Mouse (Mus musculus) CD4-positive naive resting alpha-beta T cell, adult 57 days (primary cell): Measurements from ENCODE around the gene Mcpt2. TPM values are rescaled to one million over a fixed set of nuclear protein-coding genes. Genes with fewer than 3 reads are reported as not detected.

ENCODE experiments used
- total RNA-seq: library from RNA; stranded (reverse); gene quantifications from one replicate; pipeline ENCODE4 v1.2.4, GENCODE M21; 2023

Gene Mcpt2
- total RNA-seq: not detected

DNA sequence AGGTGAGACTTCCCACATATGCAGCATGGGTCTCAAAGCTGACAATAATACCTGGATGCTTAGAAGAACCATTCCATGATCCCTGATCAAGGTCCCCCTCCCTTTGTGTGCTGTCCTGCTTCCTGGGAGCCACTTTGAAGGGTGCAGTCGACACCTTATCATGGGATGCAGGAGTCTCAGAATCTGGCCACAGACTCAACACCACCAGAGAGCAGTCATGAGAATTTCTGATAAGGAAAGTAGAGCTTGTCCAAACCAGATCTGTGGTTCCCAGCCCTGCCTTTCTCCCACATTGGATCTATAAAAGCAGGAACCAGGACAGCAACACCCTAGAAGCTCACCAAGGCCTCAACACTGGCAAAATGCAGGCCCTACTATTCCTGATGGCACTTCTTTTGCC, at the start of gene Mcpt2:
Mcpt2 (plus strand) TSS at position 250 of the 400 bp plus-strand sequence.

DNA sequence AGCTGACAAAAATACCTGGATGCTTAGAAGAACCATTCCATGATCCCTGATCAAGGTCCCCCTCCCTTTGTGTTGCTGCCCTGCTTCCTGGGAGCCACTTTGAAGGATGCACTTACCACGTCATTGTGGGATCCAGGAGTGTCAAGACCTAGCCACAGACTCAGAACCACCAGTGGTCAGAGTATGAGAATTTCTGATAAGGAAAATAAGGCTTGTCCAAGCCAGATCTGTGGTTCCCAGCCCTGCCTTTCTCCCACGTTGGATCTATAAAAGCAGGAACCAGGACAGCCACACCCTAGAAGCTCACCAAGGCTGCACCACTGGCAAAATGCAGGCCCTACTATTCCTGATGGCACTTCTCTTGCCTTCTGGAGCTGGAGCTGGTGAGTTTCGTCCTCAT, 24.2 kb upstream of the Mcpt2 start, which contains the start of gene Mcpt1:
Mcpt1 (plus strand) TSS at position 301 of the 400 bp plus-strand sequence.

DNA sequence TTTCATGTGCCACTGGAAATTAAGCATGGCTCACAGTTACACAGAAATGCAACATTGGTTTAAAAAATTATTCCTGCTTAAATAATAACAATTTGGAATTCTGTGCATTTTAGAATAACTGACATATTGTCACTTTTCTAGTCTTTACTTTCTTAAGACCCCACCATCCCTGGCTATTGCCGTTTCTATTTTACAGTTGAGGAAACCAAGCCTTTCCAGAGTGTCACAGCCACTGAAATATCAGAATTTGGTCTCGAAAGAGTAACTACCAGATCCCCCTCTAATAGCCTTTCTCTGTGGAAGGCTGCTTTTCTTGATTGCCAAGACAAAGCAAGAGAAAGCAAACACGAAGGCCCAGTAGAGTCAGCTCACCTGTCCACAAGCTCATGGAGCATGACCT, 11.4 kb upstream of the Mcpt2 start, which contains the start of gene Mcpt9:
Mcpt9 (minus strand) TSS at position 101 of the 400 bp plus-strand sequence.

DNA sequence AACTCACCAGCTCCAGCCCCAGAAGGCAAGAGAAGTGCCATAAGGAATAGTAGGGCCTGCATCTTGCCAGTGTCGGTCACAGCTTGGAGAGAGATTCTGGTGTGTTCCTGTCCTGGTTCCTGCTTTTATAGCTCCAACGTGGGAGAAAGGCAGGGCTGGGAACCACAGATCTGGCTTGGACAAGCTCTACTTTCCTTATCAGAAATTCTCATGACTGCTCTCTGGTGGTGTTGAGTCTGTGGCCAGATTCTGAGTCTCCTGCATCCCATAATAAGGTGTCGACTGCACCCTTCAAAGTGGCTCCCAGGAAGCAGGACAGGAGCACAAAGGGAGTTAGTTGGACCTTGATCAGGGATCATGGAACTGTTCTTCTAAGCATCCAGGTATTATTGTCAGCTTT, 20.4 kb downstream of the Mcpt2 start, which contains the start of gene Mcpt4:
Mcpt4 (minus strand) TSS at position 101 of the 400 bp plus-strand sequence.

DNA sequence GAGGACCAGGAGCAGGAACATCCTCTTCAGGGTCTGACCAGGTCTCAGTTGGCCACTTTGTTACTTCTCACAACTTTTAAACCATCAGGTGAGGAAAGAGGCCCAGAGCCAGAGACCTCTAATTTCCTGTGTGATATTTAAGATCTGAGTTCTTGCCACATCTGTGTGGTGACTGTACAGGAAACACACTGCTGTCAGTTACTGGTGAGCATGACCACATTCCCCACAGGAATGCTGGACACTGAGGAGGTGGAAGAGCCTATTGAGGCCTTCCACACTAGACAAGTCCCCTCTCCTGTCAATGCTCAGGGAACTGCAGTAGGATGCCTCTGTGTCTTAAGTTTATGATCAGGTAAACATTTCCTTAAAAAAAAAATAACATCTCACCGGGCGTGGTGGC, 43.3 kb downstream of the Mcpt2 start, which contains the start of gene Mcpt8:
Mcpt8 (minus strand) TSS at position 107 of the 400 bp plus-strand sequence.

Other genes with a start within 250 kb of the Mcpt2 start
- gene Nfatc4, start 218.9 kb upstream of the Mcpt2 start, total RNA-seq: not detected
- 1.0 TPM for gene Nynrin, start 188.0 kb upstream of the Mcpt2 start, total RNA-seq
- gene Cbln3, start 157.6 kb upstream of the Mcpt2 start, total RNA-seq: not detected
- gene Khnyn, start 157.1 kb upstream of the Mcpt2 start, total RNA-seq: 65.3 TPM
- 33.1 TPM for gene Sdr39u1, start 141.7 kb upstream of the Mcpt2 start, total RNA-seq
- gene Cma1, start 97.4 kb upstream of the Mcpt2 start, total RNA-seq: not detected
- gene Cma2, start 91.1 kb upstream of the Mcpt2 start, total RNA-seq: not detected
- not detected for gene Mcpt1, start 24.1 kb upstream of the Mcpt2 start, total RNA-seq
- gene Mcpt9, start 11.5 kb upstream of the Mcpt2 start, total RNA-seq: not detected
- not detected for gene Mcpt4, start 20.3 kb downstream of the Mcpt2 start, total RNA-seq
- 3.9 TPM for gene Mcpt8, start 43.2 kb downstream of the Mcpt2 start, total RNA-seq
- not detected for gene Ctsg, start 60.5 kb downstream of the Mcpt2 start, total RNA-seq
- gene Gzme, start 78.6 kb downstream of the Mcpt2 start, total RNA-seq: not detected
- gene Gzmd, start 90.6 kb downstream of the Mcpt2 start, total RNA-seq: not detected
- not detected for gene Gzmg, start 117.5 kb downstream of the Mcpt2 start, total RNA-seq
- gene Gzmn, start 132.6 kb downstream of the Mcpt2 start, total RNA-seq: not detected
- not detected for gene Gzmf, start 169.4 kb downstream of the Mcpt2 start, total RNA-seq
- gene Gzmc, start 192.6 kb downstream of the Mcpt2 start, total RNA-seq: not detected
- gene Gzmb, start 220.2 kb downstream of the Mcpt2 start, total RNA-seq: 2.0 TPM